Mouse (Mus musculus) cerebellum, postnatal 14 days (tissue): Measurements from ENCODE around the gene Pkp4.
"Not testable (repeated sequence)": the region's sequence is repeated elsewhere in the genome, so short reads cannot be mapped to it uniquely, and the experiment has no call there.

Experiments used
- DNase-seq, 2 experiments: peaks; one replicate each; pipeline ENCODE4 v3.0.0; 2021; ENCODE audit warnings: mixed read lengths in 2 of 2

Gene Pkp4

GRCm38 (mm10) chr2:59389971-59390370 is 229.3 kb downstream of the Pkp4 start:
- no peak for DNase-seq

GRCm38 (mm10) chr2:59393177-59393576 is 232.5 kb downstream of the Pkp4 start:
- DNase-seq: no peak

GRCm38 (mm10) chr2:59394651-59395050 is 234.0 kb downstream of the Pkp4 start:
- DNase-seq: no peak

GRCm38 (mm10) chr2:59395160-59395650 is 234.6 kb downstream of the Pkp4 start:
- not testable (repeated sequence) for DNase-seq

- no peak for DNase-seq
These were observed 235.9 kb downstream of the Pkp4 start for GRCm38 (mm10) chr2:59396555-59396954.

- no peak for DNase-seq
These were observed 236.9 kb downstream of the Pkp4 start for GRCm38 (mm10) chr2:59397531-59397930.

GRCm38 (mm10) chr2:59400901-59401378 is 240.3 kb downstream of the Pkp4 start:
- DNase-seq: no peak

- DNase-seq: no peak
These were observed 241.3 kb downstream of the Pkp4 start for GRCm38 (mm10) chr2:59401841-59402461.

GRCm38 (mm10) chr2:59404022-59404421 is 243.4 kb downstream of the Pkp4 start:
- peak in 1 of 2 experiments; percentile 36 for DNase-seq
